Mouse (Mus musculus) erythroblast, embryonic 14.5 days (primary cell): Measurements from ENCODE around the gene AU018091.

Experiments
- GATA1 ChIP-seq: IDR thresholded peaks from 2 replicates; pipeline ENCODE4 v1.6.1; 2012; ENCODE audit warnings: low read length, inconsistent platforms, mixed read lengths
- TAL1 ChIP-seq: IDR thresholded peaks from 3 replicates; pipeline ENCODE4 v1.6.1; 2012; ENCODE audit warnings: low read length, inconsistent platforms, mixed read lengths

GRCm38 (mm10) chr7:3210605-3211004 is 41.6 kb upstream of the AU018091 start:
- no peak for TF ChIP-seq TAL1
- TF ChIP-seq GATA1: no peak
